24 mouse cellular contexts compared by ENCODE assay signal in the genomic region with DNA sequence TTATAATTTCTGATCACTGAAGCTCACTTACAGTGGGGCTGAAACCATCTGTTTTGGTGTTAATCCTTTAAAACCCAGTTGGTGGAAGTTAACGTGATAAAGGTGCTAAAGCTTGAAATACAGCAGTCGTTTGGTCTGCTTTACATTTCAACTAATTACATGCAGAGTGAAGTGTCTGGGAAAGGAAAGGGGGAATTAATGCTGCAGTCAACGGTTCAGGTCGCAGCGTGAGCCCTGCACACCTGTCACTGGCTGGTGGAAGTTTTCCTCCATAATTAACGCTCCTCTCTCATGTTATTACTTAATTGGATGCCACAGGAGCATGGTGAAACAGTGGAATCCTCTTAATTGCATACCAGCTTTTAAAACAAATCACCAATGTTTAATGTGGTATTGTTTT. TPM values are rescaled to one million over a fixed set of nuclear protein-coding genes. Genes with fewer than 3 reads are reported as not detected.
DNase-seq lines count a peak whose midpoint lies in the region; ATAC-seq and TF ChIP-seq lines count a peak whose summit lies in the region.
"Had no signal": no experiment of that assay in that cellular context is flagged by ENCODE, and none has a peak within 500 bp of the region (broad histone marks: within the 10 kb centered on the region; RNA-seq: fewer than 3 reads in every experiment).

No protein-coding gene starts in this region.

- intact Hi-C loops in heart, postnatal 36 days (cut with DNase I): no loop called here

- no peaks in the 10 kb centered on the region for H3K36me3 ChIP-seq in heart, postnatal 0 days (replicated peaks; ENCODE audit: control insufficient read depth, insufficient read depth, low read length)
- no peaks in the 10 kb centered on the region for H3K36me3 ChIP-seq in C2C12 (ENCODE audit: control insufficient read depth, insufficient read depth)
- no peaks in the 10 kb centered on the region for H3K36me3 ChIP-seq in forebrain, embryonic 12.5 days (replicated peaks)
- H3K36me3 ChIP-seq: embryonic facial prominence, embryonic 15.5 days; heart, embryonic 13.5 days; intestine, embryonic 15.5 days; midbrain, embryonic 12.5 days had no signal

- no peaks in the 10 kb centered on the region for H3K9me3 ChIP-seq in heart, postnatal 0 days (replicated peaks; ENCODE audit: control insufficient read depth, low read length)
- no peaks in the 10 kb centered on the region for H3K9me3 ChIP-seq in forebrain, embryonic 12.5 days
- H3K9me3 ChIP-seq: embryonic facial prominence, embryonic 15.5 days; G1E; heart, embryonic 13.5 days; hindbrain, embryonic 13.5 days; intestine, embryonic 15.5 days; midbrain, embryonic 12.5 days had no signal

- TF ChIP-seq EP300 in heart, postnatal 0 days (IDR thresholded peaks at IDR 0.05; ENCODE audit: low read depth): no peak

- H3K4me2 ChIP-seq in heart, postnatal 0 days (ENCODE audit: low read depth, low read length): no peak overlapping the region
- H3K4me2 ChIP-seq in forebrain, embryonic 12.5 days: no peak overlapping the region
- H3K4me2 ChIP-seq: embryonic facial prominence, embryonic 15.5 days; hindbrain, embryonic 13.5 days; intestine, embryonic 15.5 days; midbrain, embryonic 12.5 days had no signal

- H3K4me3 ChIP-seq in heart, postnatal 0 days (ENCODE audit: low read depth, low read length): no peak overlapping the region
- H3K4me3 ChIP-seq in C2C12 (ENCODE audit: insufficient read depth, poor library complexity, severe bottlenecking): no peak overlapping the region
- no peak overlapping the region for H3K4me3 ChIP-seq in forebrain, embryonic 12.5 days (replicated peaks)
- H3K4me3 ChIP-seq: embryonic facial prominence, embryonic 15.5 days; heart, adult 2 months; heart, embryonic 13.5 days; hindbrain, embryonic 13.5 days; intestine, embryonic 15.5 days; midbrain, embryonic 12.5 days had no signal

- ATAC-seq in heart, postnatal 0 days (ENCODE audit: insufficient read depth, low read depth): no peak
- ATAC-seq in forebrain, embryonic 12.5 days (ENCODE audit: low FRiP score): peak; percentile 75; the same call in 1 of the 2 replicates
- ATAC-seq: activated CD4-positive, CD25-positive, alpha-beta regulatory T cell, adult 4 months; intestine, embryonic 15.5 days had no signal

- DNase-seq in heart, postnatal 0 days (ENCODE audit: low spot score): no peak
- DNase-seq in heart, postnatal 36 days: no peak
- DNase-seq in forelimb bud, embryonic 11.5 days (ENCODE audit: low read depth, low spot score): peak; percentile 62
- no peak for DNase-seq in cerebellum, adult 11 months
- no peak for DNase-seq in kidney, postnatal 14 days
- DNase-seq: adrenal gland, postnatal 10 days; cerebellum, adult 9-10 months; gastrocnemius, postnatal 25 days; heart, adult 2 months; kidney, adult 9 months; kidney, postnatal 25 days; layer of hippocampus, postnatal 36 days; thymus, postnatal 25 days had no signal

- WGBS in heart, postnatal 0 days: 63% methylated on average over 6 of the region's 6 CpGs
- WGBS in forebrain, embryonic 12.5 days: 25% methylated on average over 6 of the region's 6 CpGs

- no peak overlapping the region for H3K9ac ChIP-seq in heart, postnatal 0 days (replicated peaks; ENCODE audit: low read depth, low read length)
- no peak overlapping the region for H3K9ac ChIP-seq in forebrain, embryonic 12.5 days
- H3K9ac ChIP-seq: embryonic facial prominence, embryonic 15.5 days; heart, embryonic 13.5 days; hindbrain, embryonic 13.5 days; intestine, embryonic 15.5 days; liver, embryonic 14.5 days; lung, embryonic 14.5 days; midbrain, embryonic 12.5 days had no signal

- no peak for TF ChIP-seq CTCF in heart, postnatal 0 days (IDR thresholded peaks at IDR 0.05; ENCODE audit: low read depth)
- no peak for TF ChIP-seq CTCF in C2C12 (IDR thresholded peaks at IDR 0.05; ENCODE audit: control insufficient read depth, insufficient read depth, insufficient read length)

- no peaks in the 10 kb centered on the region for H3K27me3 ChIP-seq in heart, postnatal 0 days (ENCODE audit: control insufficient read depth, insufficient read depth, low read length)
- H3K27me3 ChIP-seq in C2C12 (ENCODE audit: control insufficient read depth, insufficient read depth, insufficient read length): no peaks in the 10 kb centered on the region
- H3K27me3 ChIP-seq in forebrain, embryonic 12.5 days: no peaks in the 10 kb centered on the region
- H3K27me3 ChIP-seq: embryonic facial prominence, embryonic 15.5 days; heart, embryonic 13.5 days; hindbrain, embryonic 13.5 days; intestine, embryonic 15.5 days; midbrain, embryonic 12.5 days had no signal

- H3K79me2 ChIP-seq in C2C12 (ENCODE audit: control insufficient read depth, insufficient read depth): peaks cover 20% of the 10 kb centered on the region

- H3K4me1 ChIP-seq in heart, postnatal 0 days (ENCODE audit: control insufficient read depth, insufficient read depth): peaks cover 12% of the 10 kb centered on the region
- peaks cover 21% of the 10 kb centered on the region for H3K4me1 ChIP-seq in forebrain, embryonic 12.5 days

- H3K79me3 ChIP-seq in C2C12 (ENCODE audit: low read depth): peaks cover 6% of the 10 kb centered on the region

- 0 out of 2 replicates have a peak overlapping the region, but pooled peaks have one; percentile 0 for H3K27ac ChIP-seq in heart, postnatal 0 days (ENCODE audit: low read depth)
- H3K27ac ChIP-seq in forebrain, embryonic 12.5 days: peak overlapping the region; percentile 65; the same call in 1 of the 2 replicates
- H3K27ac ChIP-seq: embryonic facial prominence, embryonic 15.5 days; heart, adult 2 months; hindbrain, embryonic 13.5 days; intestine, embryonic 15.5 days; liver, embryonic 14.5 days; midbrain, embryonic 12.5 days had no signal

- H3ac ChIP-seq in C2C12 (ENCODE audit: control insufficient read depth, insufficient read length, low read depth): no peak overlapping the region

TF ChIP-seq in C2C12, 6 proteins besides CTCF, POLR2A, EP300 and RAD21:
- TF ChIP-seq USF1 (IDR thresholded peaks at IDR 0.05; ENCODE audit: low read depth) (no peak), MYOD1 (IDR thresholded peaks at IDR 0.05; ENCODE audit: control insufficient read depth, insufficient read length, low read depth) (peak; percentile 33), MAX (IDR thresholded peaks at IDR 0.05) (no peak)

RNA-seq across cellular contexts. Expression of a gene that starts 27.8 kb away (rescaled TPM):
- 22.0 and 29.0 TPM in 2 replicates for total RNA-seq in heart, postnatal 0 days (2014; rRNA removed; ENCODE audit: low replicate concordance)
- 19.7 and 20.0 TPM in 2 replicates for polyA plus RNA-seq in heart, postnatal 0 days (2015; fragmentation: Nextera tagmentation; extraction: Ambion mirVana)
- 10 to 100 TPM; 38.8 to 44.7 TPM for total RNA-seq in heart, postnatal 36 days (2021)
- 30.5 TPM for polyA plus RNA-seq in C2C12 (2012; fragmentation: generic; extraction: Trizol)
- polyA plus RNA-seq in forebrain, embryonic 12.5 days (2016; fragmentation: Nextera tagmentation; extraction: Ambion mirVana): 63.9 and 72.6 TPM in 2 replicates
